ENCODE assay signal across 27 mouse cellular contexts in genomic region chr5:75503673-75504072, GRCm38 (mm10).
DNase-seq lines count a peak whose midpoint lies in the region; ATAC-seq and TF ChIP-seq lines count a peak whose summit lies in the region.
"Had no signal": no experiment of that assay in that cellular context is flagged by ENCODE, and none has a peak within 500 bp of the region (broad histone marks: within the 10 kb centered on the region; RNA-seq: fewer than 3 reads in every experiment).

No protein-coding gene starts in this region.

- no peak for TF ChIP-seq CTCF in G1E (IDR thresholded peaks at IDR 0.05; ENCODE audit: low read depth, low read length)

- no peak for DNase-seq in G1E (ENCODE audit: low spot score)
- DNase-seq in adrenal gland, adult (ENCODE audit: inconsistent age in 2 of 2, low spot score in 1 of 2), result no peak
- no peak for DNase-seq in cerebellum, postnatal 4 days (ENCODE audit: low spot score in 2 of 2)
- DNase-seq: adrenal gland, adult 2 months; adrenal gland, postnatal 10 days; adrenal gland, postnatal 25 days; B cell, adult 2 months; cerebellum, adult 11 months; cerebellum, adult 18-20 months; cerebellum, adult 8-10 months; cerebellum, adult 9-11 months; cerebellum, postnatal 14 days; cerebellum, postnatal 36 days; embryo, embryonic 11 days had no signal

- ATAC-seq in G1E (ENCODE audit: extremely low read depth, insufficient number of reproducible peaks, low FRiP score, poor library complexity, severe bottlenecking), result peak; percentile 95
- 0 out of 2 replicates have a peak, but pooled peaks have one; percentile 29 for ATAC-seq in common myeloid progenitor, adult 5-6 weeks (replicated peaks; ENCODE audit: low read depth, poor library complexity, severe bottlenecking)
- no peak for ATAC-seq in liver, embryonic 12.5 days
- ATAC-seq: activated CD4-positive, CD25-positive, alpha-beta regulatory T cell, adult 4 months; CD4-positive, CD25-positive, alpha-beta regulatory T cell, adult 4 months; forebrain, embryonic 14.5 days; forebrain, embryonic 16.5 days; Patski had no signal

- H3K27me3 ChIP-seq in G1E (ENCODE audit: insufficient read depth, low read length), result no peaks in the 10 kb centered on the region; the same call in 1 of the 2 replicates
- H3K27me3 ChIP-seq in liver, embryonic 12.5 days (replicated peaks), result no peaks in the 10 kb centered on the region
- H3K27me3 ChIP-seq: CH12.LX; embryonic facial prominence, embryonic 13.5 days; embryonic facial prominence, embryonic 15.5 days; forebrain, embryonic 12.5 days; Patski had no signal

- peaks cover 29% of the 10 kb centered on the region for H3K4me1 ChIP-seq in G1E (ENCODE audit: insufficient read depth, low read depth, low read length)
- H3K4me1 ChIP-seq in liver, embryonic 12.5 days, result no peaks in the 10 kb centered on the region
- H3K4me1 ChIP-seq: embryonic facial prominence, embryonic 13.5 days; embryonic facial prominence, embryonic 15.5 days; forebrain, embryonic 10.5 days; forebrain, embryonic 12.5 days had no signal

- WGBS in liver, embryonic 12.5 days (ENCODE audit: insufficient replicate concordance), result 48% methylated on average over 3 of the region's 3 CpGs

- H3K9me3 ChIP-seq in G1E (replicated peaks), result no peaks in the 10 kb centered on the region
- no peaks in the 10 kb centered on the region for H3K9me3 ChIP-seq in liver, embryonic 12.5 days (replicated peaks)
- H3K9me3 ChIP-seq: embryonic facial prominence, embryonic 13.5 days; embryonic facial prominence, embryonic 15.5 days; forebrain, embryonic 10.5 days; forebrain, embryonic 12.5 days had no signal

- H3K4me3 ChIP-seq in G1E (ENCODE audit: low read depth, low read length), result no peak overlapping the region
- H3K4me3 ChIP-seq in liver, embryonic 12.5 days, result no peak overlapping the region
- H3K4me3 ChIP-seq: embryonic facial prominence, embryonic 13.5 days; embryonic facial prominence, embryonic 15.5 days; erythroblast, embryonic 14.5 days; forebrain, embryonic 10.5 days; forebrain, embryonic 12.5 days had no signal

- no peak overlapping the region for H3K27ac ChIP-seq in liver, embryonic 12.5 days
- H3K27ac ChIP-seq: embryonic facial prominence, embryonic 13.5 days; embryonic facial prominence, embryonic 15.5 days; forebrain, embryonic 10.5 days; forebrain, embryonic 12.5 days had no signal

- H3K4me2 ChIP-seq in liver, embryonic 12.5 days, result no peak overlapping the region
- H3K4me2 ChIP-seq: embryonic facial prominence, embryonic 13.5 days; embryonic facial prominence, embryonic 15.5 days; forebrain, embryonic 12.5 days had no signal

- H3K9ac ChIP-seq in liver, embryonic 12.5 days, result no peak overlapping the region
- H3K9ac ChIP-seq: embryonic facial prominence, embryonic 13.5 days; embryonic facial prominence, embryonic 15.5 days; forebrain, embryonic 12.5 days had no signal

- H3K36me3 ChIP-seq in G1E (replicated peaks), result no peaks in the 10 kb centered on the region
- H3K36me3 ChIP-seq in liver, embryonic 12.5 days, result no peaks in the 10 kb centered on the region
- H3K36me3 ChIP-seq: embryonic facial prominence, embryonic 13.5 days; embryonic facial prominence, embryonic 15.5 days; forebrain, embryonic 10.5 days; forebrain, embryonic 12.5 days had no signal
